Mouse (Mus musculus) layer of hippocampus, adult 2 months (tissue): Measurements from ENCODE around the gene Paics. TPM values are rescaled to one million over a fixed set of nuclear protein-coding genes. Genes with fewer than 3 reads are reported as not detected.
"Not testable (repeated sequence)": the region's sequence is repeated elsewhere in the genome, so short reads cannot be mapped to it uniquely, and the experiment has no call there.

ENCODE experiments used
- DNase-seq, 2 experiments: peaks; one replicate each; pipeline ENCODE4 v3.0.0; 2022; ENCODE audit warnings: low spot score in 2 of 2
- H3K27ac ChIP-seq: fragments of 200-600 bp; 2 replicates; pipeline ENCODE4 v1.8.1; 2022
- H3K4me3 ChIP-seq: fragments of 200-600 bp; 2 replicates; pipeline ENCODE4 v1.8.1; 2022; ENCODE audit warnings: mild to moderate bottlenecking
- CTCF ChIP-seq: fragments of 200-600 bp; conservative IDR thresholded peaks from 2 replicates; pipeline ENCODE4 v1.8.1; 2022; ENCODE audit warnings: antibody characterized with exemption, mild to moderate bottlenecking, moderate library complexity
- total RNA-seq, 2 experiments: library from RNA; stranded (reverse); gene quantifications; 2 replicates each; pipeline ENCODE4 v1.2.3; 2021

The Paics gene
- total RNA-seq, 2 experiments from 2014 or later, result 90.4 to 92.5 TPM

- no peak for DNase-seq
- no peak for TF ChIP-seq CTCF
- Histone ChIP-seq H3K4me3 (no peak overlapping the region), H3K27ac (no peak overlapping the region)
Observed at GRCm38 (mm10) chr5:76955474-76955873, 4.4 kb downstream of the Paics start.

- TF ChIP-seq CTCF, result peak; percentile 62
- no peak for DNase-seq
- no peak overlapping the region for H3K27ac ChIP-seq
Observed at GRCm38 (mm10) chr5:76957954-76958353, 6.8 kb downstream of the Paics start.

GRCm38 (mm10) chr5:76959587-76959986 is 8.5 kb downstream of the Paics start:
- TF ChIP-seq CTCF, result no peak
- H3K27ac ChIP-seq, result no peak overlapping the region
- no peak for DNase-seq
- H3K4me3 ChIP-seq, result no peak overlapping the region

More at GRCm38 (mm10) chr5:76957954-76958353, 6.8 kb downstream of the Paics start:
- no peak overlapping the region for H3K4me3 ChIP-seq

GRCm38 (mm10) chr5:76962545-76962944 is 11.4 kb downstream of the Paics start:
- no peak for DNase-seq
- no peak overlapping the region for H3K27ac ChIP-seq
- H3K4me3 ChIP-seq, result no peak overlapping the region
- no peak for TF ChIP-seq CTCF

- Histone ChIP-seq H3K4me3 (no peak overlapping the region), H3K27ac (no peak overlapping the region)
- peak; percentile 58 for TF ChIP-seq CTCF
- DNase-seq, result no peak
Observed at GRCm38 (mm10) chr5:76964651-76965050, 13.5 kb downstream of the Paics start.

- no peak for DNase-seq
- peak overlapping the region; percentile 10; the same call in 1 of the 2 replicates for H3K27ac ChIP-seq
- no peak overlapping the region for H3K4me3 ChIP-seq
- no peak for TF ChIP-seq CTCF
Observed at GRCm38 (mm10) chr5:76969250-76969649, 18.1 kb downstream of the Paics start.

- not testable (repeated sequence) for H3K27ac ChIP-seq, DNase-seq, H3K4me3 ChIP-seq
Observed at GRCm38 (mm10) chr5:76971115-76971514, 20.0 kb downstream of the Paics start.

GRCm38 (mm10) chr5:76973488-76973887 is 22.4 kb downstream of the Paics start:
- no peak overlapping the region for H3K27ac ChIP-seq
- no peak for TF ChIP-seq CTCF
- peak overlapping the region; percentile 99 for H3K4me3 ChIP-seq
- no peak for DNase-seq

GRCm38 (mm10) chr5:76974207-76974553 is 23.1 kb downstream of the Paics start:
- Histone ChIP-seq H3K27ac (peak overlapping the region; percentile 96), H3K4me3 (peak overlapping the region; percentile 99)
- no peak for TF ChIP-seq CTCF
- no peak for DNase-seq

- Histone ChIP-seq H3K4me3 (peak within 1 kb of the TSS; percentile 99), H3K27ac (peak within 1 kb of the TSS; percentile 96)
- no peak for TF ChIP-seq CTCF
- DNase-seq, result peak; percentile 70 to 84
Observed at GRCm38 (mm10) chr5:76974554-76975285, 23.6 kb downstream of the Paics start, which contains the start of gene Srp72. Srp72 (plus strand) TSS chr5:76974683.

- no peak for DNase-seq
- H3K4me3 ChIP-seq, result peak overlapping the region; percentile 99
Observed at GRCm38 (mm10) chr5:76975736-76976135, 24.6 kb downstream of the Paics start.

GRCm38 (mm10) chr5:76984015-76984414 is 32.9 kb downstream of the Paics start:
- DNase-seq, result no peak
- TF ChIP-seq CTCF, result no peak
- H3K4me3 ChIP-seq, result no peak overlapping the region
- no peak overlapping the region for H3K27ac ChIP-seq

More at GRCm38 (mm10) chr5:76975736-76976135, 24.6 kb downstream of the Paics start:
- H3K27ac ChIP-seq, result no peak overlapping the region
- TF ChIP-seq CTCF, result peak; percentile 28

GRCm38 (mm10) chr5:76990789-76991188 is 39.7 kb downstream of the Paics start:
- Histone ChIP-seq H3K4me3 (no peak overlapping the region), H3K27ac (no peak overlapping the region)
- TF ChIP-seq CTCF, result no peak
- no peak for DNase-seq

GRCm38 (mm10) chr5:76993174-76993814 is 42.2 kb downstream of the Paics start:
- no peak for TF ChIP-seq CTCF
- DNase-seq, result no peak
- Histone ChIP-seq H3K27ac (no peak overlapping the region), H3K4me3 (no peak overlapping the region)
